Mouse (Mus musculus): ENCODE results near the gene Camkmt. TPM values are rescaled to one million over a fixed set of nuclear protein-coding genes. Genes with fewer than 3 reads are reported as not detected.
A peak's percentile ranks its signal among the peaks of the same experiment; 100 is the strongest.

Gene Camkmt
- polyA plus RNA-seq, 1 experiment from 2014 or later: 17.8 TPM

- 0 out of 2 replicates have a peak, but pooled peaks cover 3% of the 10 kb centered on the region for H3K4me1 ChIP-seq (ENCODE audit: control insufficient read depth, insufficient read depth, low read length)
- WGBS: 32% methylated on average over 5 of the region's 5 CpGs
- ATAC-seq (ENCODE audit: insufficient number of reproducible peaks, insufficient read depth, low FRiP score, low read depth): peak; percentile 63; the same call in 1 of the 2 replicates
- no peaks in the 10 kb centered on the region for H3K36me3 ChIP-seq (ENCODE audit: control insufficient read depth, insufficient read depth, low read length)
- no peaks in the 10 kb centered on the region for H3K27me3 ChIP-seq (ENCODE audit: control insufficient read depth, insufficient read depth, low read length)
- H3K27ac ChIP-seq (ENCODE audit: low read length): no peak overlapping the region
- no peaks in the 10 kb centered on the region for H3K9me3 ChIP-seq (ENCODE audit: control insufficient read depth, low read depth, low read length)
- H3K4me2 ChIP-seq (replicated peaks; ENCODE audit: low read depth, low read length): no peak overlapping the region
- H3K4me3 ChIP-seq (ENCODE audit: low read depth, low read length): no peak overlapping the region
- no peak overlapping the region for H3K9ac ChIP-seq (replicated peaks; ENCODE audit: low read depth, low read length)
These were observed 305.1 kb downstream of the Camkmt start for GRCm38 (mm10) chr17:85395502-85395901.

GRCm38 (mm10) chr17:85400751-85401150 lies 310.4 kb downstream of the Camkmt start:
- H3K36me3 ChIP-seq (ENCODE audit: control insufficient read depth, insufficient read depth, low read length): no peaks in the 10 kb centered on the region
- H3K27ac ChIP-seq (ENCODE audit: low read length): no peak overlapping the region
- no peak overlapping the region for H3K9ac ChIP-seq (replicated peaks; ENCODE audit: low read depth, low read length)
- 72% methylated on average over 4 of the region's 4 CpGs for WGBS
- ATAC-seq (ENCODE audit: insufficient number of reproducible peaks, insufficient read depth, low FRiP score, low read depth): no peak
- no peak overlapping the region for H3K4me2 ChIP-seq (replicated peaks; ENCODE audit: low read depth, low read length)
- H3K4me1 ChIP-seq (ENCODE audit: control insufficient read depth, insufficient read depth, low read length): no peaks in the 10 kb centered on the region
- H3K27me3 ChIP-seq (ENCODE audit: control insufficient read depth, insufficient read depth, low read length): no peaks in the 10 kb centered on the region
- H3K9me3 ChIP-seq (ENCODE audit: control insufficient read depth, low read depth, low read length): no peaks in the 10 kb centered on the region
- H3K4me3 ChIP-seq (ENCODE audit: low read depth, low read length): no peak overlapping the region

- no peaks in the 10 kb centered on the region for H3K9me3 ChIP-seq (ENCODE audit: control insufficient read depth, low read depth, low read length)
- H3K27me3 ChIP-seq (ENCODE audit: control insufficient read depth, insufficient read depth, low read length): no peaks in the 10 kb centered on the region
- WGBS: 81% methylated on average over 5 of the region's 5 CpGs
- no peak overlapping the region for H3K9ac ChIP-seq (replicated peaks; ENCODE audit: low read depth, low read length)
- no peaks in the 10 kb centered on the region for H3K36me3 ChIP-seq (ENCODE audit: control insufficient read depth, insufficient read depth, low read length)
- no peak overlapping the region for H3K27ac ChIP-seq (ENCODE audit: low read length)
- no peak overlapping the region for H3K4me2 ChIP-seq (replicated peaks; ENCODE audit: low read depth, low read length)
- no peak overlapping the region for H3K4me3 ChIP-seq (ENCODE audit: low read depth, low read length)
- no peaks in the 10 kb centered on the region for H3K4me1 ChIP-seq (ENCODE audit: control insufficient read depth, insufficient read depth, low read length)
- no peak for ATAC-seq (ENCODE audit: insufficient number of reproducible peaks, insufficient read depth, low FRiP score, low read depth)
These were observed 314.8 kb downstream of the Camkmt start for GRCm38 (mm10) chr17:85405161-85405560.

GRCm38 (mm10) chr17:85406195-85406594 lies 315.8 kb downstream of the Camkmt start:
- H3K9me3 ChIP-seq (ENCODE audit: control insufficient read depth, low read depth, low read length): no peaks in the 10 kb centered on the region
- WGBS: 91% methylated on average over 10 of the region's 10 CpGs
- H3K27ac ChIP-seq (ENCODE audit: low read length): no peak overlapping the region
- no peaks in the 10 kb centered on the region for H3K36me3 ChIP-seq (ENCODE audit: control insufficient read depth, insufficient read depth, low read length)
- H3K4me2 ChIP-seq (replicated peaks; ENCODE audit: low read depth, low read length): no peak overlapping the region
- H3K9ac ChIP-seq (replicated peaks; ENCODE audit: low read depth, low read length): no peak overlapping the region
- H3K27me3 ChIP-seq (ENCODE audit: control insufficient read depth, insufficient read depth, low read length): no peaks in the 10 kb centered on the region
- H3K4me3 ChIP-seq (ENCODE audit: low read depth, low read length): no peak overlapping the region
- ATAC-seq (ENCODE audit: insufficient number of reproducible peaks, insufficient read depth, low FRiP score, low read depth): no peak
- no peaks in the 10 kb centered on the region for H3K4me1 ChIP-seq (ENCODE audit: control insufficient read depth, insufficient read depth, low read length)

- 81% methylated on average over 7 of the region's 7 CpGs for whole genome bisulfite sequencing
- H3K4me3 ChIP-seq (ENCODE audit: low read depth, low read length): no peak overlapping the region
These were observed 338.5 kb downstream of the Camkmt start for GRCm38 (mm10) chr17:85428831-85429230.

GRCm38 (mm10) chr17:85432923-85433322 lies 342.6 kb downstream of the Camkmt start:
- Histone ChIP-seq H3K27me3 (ENCODE audit: control insufficient read depth, insufficient read depth, low read length) (no peaks in the 10 kb centered on the region), H3K9ac (replicated peaks; ENCODE audit: low read depth, low read length) (no peak overlapping the region), H3K4me1 (ENCODE audit: control insufficient read depth, insufficient read depth, low read length) (0 out of 2 replicates have a peak, but pooled peaks cover 4% of the 10 kb centered on the region), H3K4me3 (ENCODE audit: low read depth, low read length) (no peak overlapping the region), H3K36me3 (ENCODE audit: control insufficient read depth, insufficient read depth, low read length) (no peaks in the 10 kb centered on the region), H3K27ac (ENCODE audit: low read length) (no peak overlapping the region), H3K9me3 (ENCODE audit: control insufficient read depth, low read depth, low read length) (no peaks in the 10 kb centered on the region), H3K4me2 (replicated peaks; ENCODE audit: low read depth, low read length) (no peak overlapping the region)
- 44% methylated on average over 8 of the region's 8 CpGs for WGBS
- ATAC-seq (ENCODE audit: insufficient number of reproducible peaks, insufficient read depth, low FRiP score, low read depth): no peak

More at GRCm38 (mm10) chr17:85428831-85429230, 338.5 kb downstream of the Camkmt start:
- Histone ChIP-seq H3K27ac (ENCODE audit: low read length) (no peak overlapping the region), H3K4me1 (ENCODE audit: control insufficient read depth, insufficient read depth, low read length) (0 out of 2 replicates have a peak, but pooled peaks cover 4% of the 10 kb centered on the region), H3K9me3 (ENCODE audit: control insufficient read depth, low read depth, low read length) (no peaks in the 10 kb centered on the region), H3K27me3 (ENCODE audit: control insufficient read depth, insufficient read depth, low read length) (no peaks in the 10 kb centered on the region), H3K36me3 (ENCODE audit: control insufficient read depth, insufficient read depth, low read length) (no peaks in the 10 kb centered on the region), H3K4me2 (replicated peaks; ENCODE audit: low read depth, low read length) (no peak overlapping the region), H3K9ac (replicated peaks; ENCODE audit: low read depth, low read length) (no peak overlapping the region)
- ATAC-seq (ENCODE audit: insufficient number of reproducible peaks, insufficient read depth, low FRiP score, low read depth): no peak

GRCm38 (mm10) chr17:85443036-85443435 lies 352.7 kb downstream of the Camkmt start:
- no peaks in the 10 kb centered on the region for H3K27me3 ChIP-seq (ENCODE audit: control insufficient read depth, insufficient read depth, low read length)
- WGBS: 68% methylated on average over 8 of the region's 8 CpGs
- H3K27ac ChIP-seq (ENCODE audit: low read length): no peak overlapping the region
- no peaks in the 10 kb centered on the region for H3K9me3 ChIP-seq (ENCODE audit: control insufficient read depth, low read depth, low read length)
- H3K36me3 ChIP-seq (ENCODE audit: control insufficient read depth, insufficient read depth, low read length): no peaks in the 10 kb centered on the region
- H3K9ac ChIP-seq (replicated peaks; ENCODE audit: low read depth, low read length): no peak overlapping the region
- no peak for ATAC-seq (ENCODE audit: insufficient number of reproducible peaks, insufficient read depth, low FRiP score, low read depth)
- no peak overlapping the region for H3K4me3 ChIP-seq (ENCODE audit: low read depth, low read length)
- H3K4me2 ChIP-seq (replicated peaks; ENCODE audit: low read depth, low read length): no peak overlapping the region
- H3K4me1 ChIP-seq (ENCODE audit: control insufficient read depth, insufficient read depth, low read length): no peaks in the 10 kb centered on the region

GRCm38 (mm10) chr17:85454419-85454983 lies 364.1 kb downstream of the Camkmt start:
- Histone ChIP-seq H3K4me1 (ENCODE audit: control insufficient read depth, insufficient read depth, low read length) (0 out of 2 replicates have a peak, but pooled peaks cover 4% of the 10 kb centered on the region), H3K4me2 (replicated peaks; ENCODE audit: low read depth, low read length) (no peak overlapping the region), H3K27ac (ENCODE audit: low read length) (no peak overlapping the region), H3K9ac (replicated peaks; ENCODE audit: low read depth, low read length) (no peak overlapping the region), H3K9me3 (ENCODE audit: control insufficient read depth, low read depth, low read length) (no peaks in the 10 kb centered on the region), H3K4me3 (ENCODE audit: low read depth, low read length) (no peak overlapping the region), H3K27me3 (ENCODE audit: control insufficient read depth, insufficient read depth, low read length) (peaks cover 49% of the 10 kb centered on the region), H3K36me3 (ENCODE audit: control insufficient read depth, insufficient read depth, low read length) (no peaks in the 10 kb centered on the region)
- ATAC-seq (ENCODE audit: insufficient number of reproducible peaks, insufficient read depth, low FRiP score, low read depth): no peak
- 3% methylated on average over 23 of the region's 23 CpGs for WGBS

- 3% methylated on average over 16 of the region's 16 CpGs for WGBS
- Histone ChIP-seq H3K36me3 (ENCODE audit: control insufficient read depth, insufficient read depth, low read length) (no peaks in the 10 kb centered on the region), H3K27me3 (ENCODE audit: control insufficient read depth, insufficient read depth, low read length) (peaks cover 50% of the 10 kb centered on the region), H3K9me3 (ENCODE audit: control insufficient read depth, low read depth, low read length) (no peaks in the 10 kb centered on the region), H3K4me2 (replicated peaks; ENCODE audit: low read depth, low read length) (no peak overlapping the region), H3K27ac (ENCODE audit: low read length) (no peak overlapping the region), H3K9ac (replicated peaks; ENCODE audit: low read depth, low read length) (no peak overlapping the region), H3K4me1 (ENCODE audit: control insufficient read depth, insufficient read depth, low read length) (0 out of 2 replicates have a peak, but pooled peaks cover 4% of the 10 kb centered on the region), H3K4me3 (ENCODE audit: low read depth, low read length) (no peak overlapping the region)
- ATAC-seq (ENCODE audit: insufficient number of reproducible peaks, insufficient read depth, low FRiP score, low read depth): no peak
These were observed 364.7 kb downstream of the Camkmt start for GRCm38 (mm10) chr17:85455063-85455462.
